Mouse (Mus musculus): ENCODE results near the gene Nkd1.

DNA sequence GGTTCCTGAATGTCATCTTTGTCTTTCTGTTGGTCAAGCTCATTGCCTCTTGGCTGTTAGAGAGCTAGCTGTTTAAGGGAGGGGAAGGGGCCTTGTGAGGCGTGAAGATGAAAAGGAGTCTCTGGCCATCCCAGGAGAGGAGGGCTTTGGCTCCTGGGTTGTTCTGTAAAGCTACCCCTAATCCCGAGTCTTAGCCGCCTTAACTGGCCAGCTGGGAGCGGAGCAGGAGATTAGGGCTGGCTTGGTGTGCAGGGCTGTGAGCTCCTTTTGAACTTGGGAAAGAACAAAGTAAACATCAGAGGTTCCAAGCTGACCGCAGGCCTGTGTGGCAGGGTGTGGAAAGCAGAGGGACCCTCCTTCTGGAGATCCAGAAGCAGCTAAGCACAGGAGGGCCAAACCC is 53.8 kb downstream of the Nkd1 start:
- TF ChIP-seq CTCF (IDR thresholded peaks at IDR 0.05; ENCODE audit: borderline replicate concordance, insufficient read depth, low read depth, low read length) (no peak), POLR2A (IDR thresholded peaks at IDR 0.05; ENCODE audit: borderline replicate concordance, insufficient read depth, low read length) (no peak)
